Mouse (Mus musculus): Measurements from ENCODE around the gene Scamp1. TPM values are rescaled to one million over a fixed set of nuclear protein-coding genes. Genes with fewer than 3 reads are reported as not detected.
A peak's percentile ranks its signal among the peaks of the same experiment; 100 is the strongest.

Scamp1 gene
- polyA plus RNA-seq, 1 experiment from 2014 or later: 165 TPM

- no peaks in the 10 kb centered on the region for H3K36me3 ChIP-seq (ENCODE audit: control insufficient read depth, insufficient read depth, low read length)
- no peaks in the 10 kb centered on the region for H3K27me3 ChIP-seq (ENCODE audit: control insufficient read depth, insufficient read depth, low read length)
- H3K27ac ChIP-seq (replicated peaks; ENCODE audit: low read depth, low read length): no peak overlapping the region
- peak; percentile 49 for DNase-seq
- H3K4me3 ChIP-seq (replicated peaks; ENCODE audit: low read depth, low read length): no peak overlapping the region
- no peaks in the 10 kb centered on the region for H3K4me1 ChIP-seq (ENCODE audit: control insufficient read depth, insufficient read depth, low read length)
- no peaks in the 10 kb centered on the region for H3K9me3 ChIP-seq (ENCODE audit: control insufficient read depth, low read length)
- H3K9ac ChIP-seq (replicated peaks; ENCODE audit: low read length): no peak overlapping the region
- ATAC-seq (ENCODE audit: low FRiP score, low TSS enrichment): peak; percentile 40; the same call in 1 of the 2 replicates
- WGBS: 38% methylated on average over 9 of the region's 9 CpGs
- no peak overlapping the region for H3K4me2 ChIP-seq (ENCODE audit: low read length)
Measured at GRCm38 (mm10) chr13:94155657-94156429, 129.8 kb downstream of the Scamp1 start.

DNA sequence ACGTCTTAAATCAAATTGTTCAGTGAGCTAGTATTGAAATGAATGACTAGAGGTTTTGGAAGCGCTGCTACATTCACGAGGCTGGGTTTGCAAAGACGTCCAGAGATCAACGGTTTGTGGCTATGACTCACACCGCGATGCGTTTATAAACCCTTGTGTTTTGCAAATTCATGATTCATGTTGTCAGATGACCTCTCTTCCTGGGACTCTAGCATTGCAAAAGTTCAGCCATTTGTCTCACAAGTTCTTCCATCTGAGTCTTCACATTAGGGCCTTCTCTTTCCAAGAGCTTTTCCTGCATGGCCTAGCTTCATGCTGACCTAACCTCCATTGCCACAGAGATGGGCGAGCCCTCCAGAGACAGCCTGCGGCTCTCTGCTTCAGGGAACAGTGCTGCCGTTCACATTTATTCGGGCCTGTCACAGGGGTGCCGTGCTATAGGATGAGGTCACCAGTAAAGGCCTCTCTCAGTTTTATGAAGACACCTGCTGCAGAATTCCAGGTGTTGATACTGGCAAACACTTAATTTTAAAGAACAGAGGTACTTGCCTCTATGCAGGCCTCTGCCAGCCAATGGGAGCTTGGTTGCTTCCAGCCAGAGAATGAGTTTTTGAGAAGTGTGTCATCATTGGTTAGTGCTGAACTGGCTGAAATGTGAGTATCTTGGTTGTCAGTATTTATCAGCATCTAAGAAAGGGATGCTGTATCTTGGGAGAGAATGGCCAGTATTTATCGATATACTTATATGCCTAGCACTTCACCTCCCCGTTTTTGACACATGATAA is 131.0 kb downstream of the Scamp1 start:
- H3K27ac ChIP-seq (replicated peaks; ENCODE audit: low read depth, low read length): no peak overlapping the region
- no peaks in the 10 kb centered on the region for H3K36me3 ChIP-seq (ENCODE audit: control insufficient read depth, insufficient read depth, low read length)
- no peaks in the 10 kb centered on the region for H3K9me3 ChIP-seq (ENCODE audit: control insufficient read depth, low read length)
- ATAC-seq (ENCODE audit: low FRiP score, low TSS enrichment): no peak
- DNase-seq: no peak
- H3K9ac ChIP-seq (replicated peaks; ENCODE audit: low read length): no peak overlapping the region
- 89% methylated on average over 15 of the region's 15 CpGs for WGBS
- no peak overlapping the region for H3K4me2 ChIP-seq (ENCODE audit: low read length)
- no peaks in the 10 kb centered on the region for H3K4me1 ChIP-seq (ENCODE audit: control insufficient read depth, insufficient read depth, low read length)
- H3K27me3 ChIP-seq (ENCODE audit: control insufficient read depth, insufficient read depth, low read length): no peaks in the 10 kb centered on the region
- no peak overlapping the region for H3K4me3 ChIP-seq (replicated peaks; ENCODE audit: low read depth, low read length)

- Histone ChIP-seq H3K9me3 (ENCODE audit: control insufficient read depth, low read length) (no peaks in the 10 kb centered on the region), H3K27ac (replicated peaks; ENCODE audit: low read depth, low read length) (no peak overlapping the region), H3K36me3 (ENCODE audit: control insufficient read depth, insufficient read depth, low read length) (no peaks in the 10 kb centered on the region), H3K4me3 (replicated peaks; ENCODE audit: low read depth, low read length) (no peak overlapping the region), H3K4me2 (ENCODE audit: low read length) (no peak overlapping the region), H3K27me3 (ENCODE audit: control insufficient read depth, insufficient read depth, low read length) (no peaks in the 10 kb centered on the region), H3K4me1 (ENCODE audit: control insufficient read depth, insufficient read depth, low read length) (no peaks in the 10 kb centered on the region), H3K9ac (replicated peaks; ENCODE audit: low read length) (no peak overlapping the region)
- DNase-seq (no peak), ATAC-seq (ENCODE audit: low FRiP score, low TSS enrichment) (no peak)
- 87% methylated on average over 6 of the region's 6 CpGs for WGBS
Measured at GRCm38 (mm10) chr13:94153658-94154057, 132.0 kb downstream of the Scamp1 start.

DNA sequence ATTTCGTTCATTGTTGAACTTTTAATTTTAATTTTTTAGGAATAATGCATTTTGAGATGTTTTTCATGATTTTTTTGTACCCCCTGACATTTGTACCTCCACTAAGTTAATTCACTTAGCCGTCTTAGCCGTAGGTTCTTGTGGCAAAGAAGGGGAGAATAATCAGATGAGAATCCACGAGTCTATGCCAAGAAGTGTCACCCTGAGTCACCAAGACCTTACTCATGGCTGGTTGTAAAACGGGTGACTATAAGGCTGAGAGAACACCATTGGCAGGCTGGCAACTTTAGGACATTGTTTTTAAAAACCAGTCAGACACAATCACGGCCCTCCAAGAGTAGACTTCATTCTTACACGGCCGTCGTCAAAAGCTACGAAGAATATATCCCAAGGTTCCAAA is 132.8 kb downstream of the Scamp1 start:
- H3K4me2 ChIP-seq (ENCODE audit: low read length): no peak overlapping the region
- WGBS: 95% methylated on average over 10 of the region's 10 CpGs
- no peak for DNase-seq

More for the DNA sequence above, 132.8 kb downstream of the Scamp1 start:
- H3K9me3 ChIP-seq (ENCODE audit: control insufficient read depth, low read length): no peaks in the 10 kb centered on the region
- no peaks in the 10 kb centered on the region for H3K36me3 ChIP-seq (ENCODE audit: control insufficient read depth, insufficient read depth, low read length)
- ATAC-seq (ENCODE audit: low FRiP score, low TSS enrichment): no peak
- no peak overlapping the region for H3K9ac ChIP-seq (replicated peaks; ENCODE audit: low read length)
- H3K27me3 ChIP-seq (ENCODE audit: control insufficient read depth, insufficient read depth, low read length): no peaks in the 10 kb centered on the region
- H3K27ac ChIP-seq (replicated peaks; ENCODE audit: low read depth, low read length): no peak overlapping the region
- H3K4me3 ChIP-seq (replicated peaks; ENCODE audit: low read depth, low read length): no peak overlapping the region
- no peaks in the 10 kb centered on the region for H3K4me1 ChIP-seq (ENCODE audit: control insufficient read depth, insufficient read depth, low read length)

Other genes with a start within 250 kb of the Scamp1 start
- 7.6 and 14.2 TPM in 2 replicates for gene Lhfpl2, start 228.1 kb downstream of the Scamp1 start, polyA plus RNA-seq (2014; fragmentation: Nextera tagmentation; extraction: Ambion mirVana)
- 19.6 and 28.4 TPM in 2 replicates for gene Ap3b1, start 73.1 kb upstream of the Scamp1 start, polyA plus RNA-seq (2014; fragmentation: Nextera tagmentation; extraction: Ambion mirVana)